Mouse (Mus musculus) granulocyte monocyte progenitor cell, adult 5-6 weeks (primary cell): ENCODE data around the gene Fastk. TPM values are rescaled to one million over a fixed set of nuclear protein-coding genes. Genes with fewer than 3 reads are reported as not detected.

Experiments used
- ATAC-seq: replicated peaks from 2 replicates; pipeline ENCODE4 v1.8.0; 2016; ENCODE audit warnings: mild to moderate bottlenecking, moderate TSS enrichment, inconsistent platforms; ENCODE audit not compliant: poor library complexity, severe bottlenecking
- total RNA-seq, 2 experiments: library from RNA; stranded (forward) in 1 of 2; stranded (reverse) in 1 of 2; fragments of 200-712, 200-1000 nt in 1 of 2; fragments of >200 nt in 1 of 2; fragmentation: Nextera tagmentation in 1 of 2; gene quantifications; 2 replicates each; pipeline ENCODE4 v1.2.3; 2014 to 2017

Fastk gene
- total RNA-seq (2014; fragmentation: Nextera tagmentation) (53.8 and 75.7 TPM in 2 replicates), total RNA-seq (2017) (15.9 and 23.3 TPM in 2 replicates)

DNA sequence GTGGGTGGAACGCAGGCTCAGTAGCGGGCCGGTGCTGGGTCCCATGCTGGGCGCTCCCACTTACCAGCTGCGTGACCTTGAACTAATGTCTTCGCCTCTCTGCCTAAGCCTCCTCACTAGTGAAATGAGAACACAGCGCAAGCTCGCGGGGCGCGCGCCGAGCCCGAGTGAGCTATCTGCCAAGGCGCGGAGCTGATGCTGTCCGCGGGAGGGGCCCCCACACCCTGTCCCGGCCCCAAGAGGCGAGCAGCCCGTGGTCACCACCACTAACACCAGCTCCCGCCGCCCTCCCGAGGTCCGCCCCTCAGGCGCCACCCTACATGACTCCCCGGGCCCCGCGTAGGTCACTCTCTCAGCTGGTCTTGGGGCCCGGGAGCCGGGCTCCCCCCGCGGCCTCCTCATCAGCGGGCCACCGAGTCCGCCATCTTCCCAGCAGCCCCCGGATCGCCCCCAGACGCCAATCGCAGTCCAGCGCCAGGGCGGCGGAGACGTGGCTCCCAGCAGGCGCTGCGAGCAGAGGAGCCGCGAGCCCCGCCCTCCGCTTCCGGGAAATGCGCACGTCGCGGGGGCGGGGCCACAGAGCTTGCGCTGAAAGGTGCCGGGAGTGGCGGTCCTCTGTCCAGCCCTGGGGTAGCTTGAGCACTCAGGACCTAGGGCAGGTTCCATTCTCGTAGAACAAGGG is at the start of gene Fastk:
TSS of gene Fastk (minus strand) at position 542 of the 682 bp plus-strand sequence.
- peak; percentile 74 for ATAC-seq

- no peak for ATAC-seq
Observed at GRCm38 (mm10) chr5:24492546-24493285, 47.6 kb upstream of the Fastk start.

DNA sequence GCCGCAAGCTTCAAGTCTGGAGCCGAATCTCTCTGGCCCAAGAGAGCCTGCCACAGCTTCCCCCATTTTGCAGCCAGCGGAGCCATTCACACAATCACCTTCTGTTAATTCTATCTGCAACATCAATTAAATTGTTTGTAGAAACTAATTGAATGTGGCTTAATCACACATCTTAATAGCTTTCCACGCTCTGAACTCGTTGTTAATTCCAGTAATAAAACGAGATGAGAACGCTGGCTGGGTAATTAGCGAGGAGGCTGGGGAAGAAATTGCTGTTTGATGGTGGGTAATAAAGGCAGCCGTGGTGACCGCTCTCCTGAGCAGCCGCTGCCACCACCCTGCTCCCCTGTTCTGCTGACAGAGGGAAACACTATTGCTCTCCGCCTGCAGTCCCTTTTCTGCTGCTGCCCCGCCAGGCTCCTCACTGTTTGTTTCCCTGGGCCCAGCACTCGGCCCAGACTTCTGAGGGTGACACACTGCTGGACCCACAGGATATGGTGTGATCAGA is 45.4 kb upstream of the Fastk start:
- ATAC-seq = no peak

GRCm38 (mm10) chr5:24486738-24487137 is 41.7 kb upstream of the Fastk start:
- no peak for ATAC-seq

GRCm38 (mm10) chr5:24486097-24486496 is 41.0 kb upstream of the Fastk start:
- ATAC-seq = peak; percentile 72

DNA sequence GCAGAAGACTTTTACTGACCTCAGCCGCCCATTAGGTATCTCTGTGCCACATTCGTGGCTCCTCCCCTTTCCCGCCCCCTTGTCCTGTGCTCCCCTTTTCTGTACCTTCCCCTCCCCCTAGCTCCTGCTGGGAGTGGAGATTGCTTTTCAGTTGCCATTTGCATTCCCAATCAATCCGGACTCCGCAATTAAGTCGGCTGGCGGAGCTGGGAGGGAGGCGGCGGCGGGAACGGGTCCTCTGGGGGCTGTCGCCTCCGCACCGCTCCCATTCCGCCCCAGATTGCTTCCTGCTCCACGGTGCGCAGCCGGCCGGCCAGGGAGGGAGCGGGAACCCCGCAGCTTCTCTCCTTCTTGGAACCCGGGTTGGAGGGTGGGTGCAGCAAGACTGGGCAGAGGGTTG is 39.9 kb upstream of the Fastk start:
- no peak for ATAC-seq

DNA sequence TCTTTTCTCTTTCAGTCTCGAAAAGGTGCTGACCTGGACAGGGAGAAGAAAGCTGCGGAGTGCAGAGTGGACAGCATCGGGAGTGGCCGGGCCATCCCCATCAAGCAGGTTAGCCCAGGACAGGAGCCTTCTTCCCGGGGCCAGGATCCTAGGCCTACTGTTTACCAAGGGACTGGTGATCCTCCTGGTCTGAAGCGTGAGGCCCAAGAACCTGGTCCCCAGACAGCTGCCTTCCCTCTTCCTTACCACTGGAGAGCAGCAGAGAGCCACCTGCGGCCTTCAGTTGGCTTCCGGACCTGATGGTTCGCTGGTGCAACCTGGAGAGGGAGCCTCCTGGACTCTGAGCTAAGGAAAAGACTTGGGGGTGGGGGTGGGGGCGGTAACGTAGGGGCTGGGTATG is 38.2 kb upstream of the Fastk start:
- peak; percentile 77 for ATAC-seq

DNA sequence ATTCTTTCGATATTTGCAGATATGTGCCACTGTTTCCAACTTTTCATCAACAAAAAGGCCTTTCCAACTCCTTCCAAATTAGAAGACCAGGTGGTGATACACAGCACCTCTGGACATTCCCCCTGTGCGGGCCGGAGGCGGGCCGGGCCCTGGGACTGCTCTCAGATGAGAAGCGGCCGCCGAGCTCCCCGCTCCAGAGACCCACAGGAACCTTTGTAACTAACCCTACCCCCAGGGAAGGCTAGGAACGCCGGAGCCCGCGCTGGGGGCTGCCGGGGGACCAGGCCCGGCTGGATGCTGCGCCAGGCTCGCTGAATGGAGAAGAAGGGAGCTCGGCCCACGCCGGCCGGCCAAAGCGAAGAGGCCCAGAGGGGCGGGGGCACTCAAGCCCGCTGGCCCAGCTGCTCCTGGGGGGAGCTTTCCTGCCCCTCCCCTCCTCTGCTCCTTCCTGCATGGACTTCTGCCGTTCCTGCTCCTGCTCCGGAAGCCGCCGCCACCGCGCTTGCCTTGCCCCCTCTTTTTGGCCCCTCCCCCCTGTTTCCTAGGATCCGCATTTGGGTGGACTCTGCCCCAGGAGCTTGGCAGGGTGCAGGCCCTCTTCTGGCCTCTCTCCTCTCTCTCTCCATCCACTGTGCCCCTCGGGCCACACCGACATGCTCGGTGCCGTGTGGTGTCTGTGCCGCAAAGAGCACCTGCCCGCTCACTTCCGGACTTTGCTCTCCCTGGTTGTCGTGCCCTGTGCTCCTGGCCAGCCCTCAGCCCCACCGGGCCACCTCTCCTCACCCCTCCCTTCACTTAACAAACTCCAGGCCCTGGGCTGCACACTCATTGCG is 37.4 kb upstream of the Fastk start:
- no peak for ATAC-seq

DNA sequence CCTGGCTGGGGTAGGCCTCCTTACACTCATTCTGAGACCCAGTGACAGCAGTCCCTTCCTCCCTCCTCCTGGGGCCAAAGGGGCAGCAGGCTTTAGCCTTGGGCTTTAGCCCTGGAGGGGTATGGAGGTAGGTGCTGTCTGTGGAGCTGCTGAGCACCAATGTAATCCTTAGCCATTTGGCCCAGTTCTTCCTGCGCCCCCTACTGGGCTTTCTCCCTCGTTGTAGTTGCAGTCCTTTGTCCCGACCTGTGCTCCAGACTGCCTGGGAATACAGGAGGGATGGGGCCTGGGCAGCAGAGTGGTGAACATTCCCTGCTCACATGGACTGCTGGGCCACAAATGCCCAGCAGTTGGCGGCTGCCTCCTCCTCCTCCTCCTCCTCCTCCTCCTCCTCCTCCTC is 36.6 kb upstream of the Fastk start:
- ATAC-seq = 0 out of 2 replicates have a peak, but pooled peaks have one; percentile 27

GRCm38 (mm10) chr5:24477909-24478308 is 32.8 kb upstream of the Fastk start:
- no peak for ATAC-seq

- ATAC-seq = no peak
Observed at GRCm38 (mm10) chr5:24475476-24476241, 30.6 kb upstream of the Fastk start.

DNA sequence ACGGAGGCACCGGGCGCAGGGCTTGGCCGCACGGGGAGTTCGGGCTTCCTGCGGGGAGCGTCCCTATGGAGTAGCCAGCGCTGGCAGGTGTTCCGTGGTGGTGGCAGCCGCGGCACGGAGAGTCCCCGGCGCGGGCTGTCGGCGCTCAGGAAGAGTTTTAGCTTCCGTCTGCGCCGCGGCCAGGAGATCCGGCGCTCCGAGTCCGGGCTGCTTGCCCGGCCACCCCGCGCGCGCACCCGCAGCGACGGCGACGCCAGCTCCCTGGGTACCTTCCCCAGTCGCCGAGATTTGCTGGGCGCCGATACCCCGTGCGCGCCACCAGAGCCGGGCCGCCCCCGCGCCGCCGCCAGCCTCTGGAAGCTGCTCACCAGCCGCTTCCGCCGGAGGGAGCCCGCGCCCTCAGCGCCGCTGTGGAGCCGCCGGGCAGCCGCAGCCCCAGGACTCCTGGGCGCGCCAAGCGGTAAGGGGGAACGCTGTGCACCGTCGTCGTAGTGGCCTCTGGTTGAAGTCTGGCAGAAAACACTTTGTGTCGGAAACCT is 29.7 kb upstream of the Fastk start:
- peak; percentile 51 for ATAC-seq

- peak; percentile 18; the same call in 1 of the 2 replicates for ATAC-seq
Observed at GRCm38 (mm10) chr5:24474025-24474722, 29.1 kb upstream of the Fastk start.

GRCm38 (mm10) chr5:24472884-24473619 is 28.0 kb upstream of the Fastk start:
- ATAC-seq = no peak

DNA sequence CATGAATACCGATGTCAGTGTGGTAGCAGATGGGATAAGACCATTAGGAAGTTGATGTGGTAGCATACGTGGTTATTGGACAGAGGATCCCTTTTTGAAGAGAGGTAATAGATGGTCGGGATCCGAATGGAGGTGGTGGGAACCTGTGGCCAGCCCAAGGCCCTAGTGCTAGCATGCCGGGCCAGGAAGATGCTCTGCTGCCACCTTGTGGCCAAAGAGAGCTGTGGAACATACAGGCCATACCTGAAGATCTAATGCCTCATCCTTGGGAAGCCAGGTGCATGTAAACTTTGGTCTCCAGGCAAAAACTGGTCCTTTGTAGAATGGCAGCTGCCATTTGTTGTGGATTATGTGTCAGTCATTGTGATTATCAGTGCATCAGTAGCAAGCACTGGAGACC is 25.5 kb upstream of the Fastk start:
- peak; percentile 73 for ATAC-seq

- ATAC-seq = no peak
Observed at GRCm38 (mm10) chr5:24466762-24467161, 21.7 kb upstream of the Fastk start.

DNA sequence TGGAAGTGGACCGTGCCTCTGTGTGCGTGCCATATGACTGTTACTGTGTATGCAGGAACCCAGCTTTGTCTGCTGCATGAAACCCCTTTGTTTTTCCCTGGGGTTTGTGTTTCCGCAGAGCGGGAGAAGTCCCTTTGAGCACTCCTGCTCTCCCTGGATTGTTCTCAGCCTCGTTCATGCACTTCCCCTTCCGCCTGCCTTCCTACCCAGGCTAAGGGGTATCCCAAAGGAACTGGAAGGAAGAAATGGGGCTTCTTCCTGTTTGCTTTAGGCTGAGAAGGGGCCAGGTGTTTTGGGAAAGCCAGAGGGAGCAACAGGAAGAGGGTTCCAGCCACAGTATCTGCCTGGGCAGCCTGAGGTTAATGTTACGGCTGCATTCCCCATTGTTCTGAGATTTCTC is 10.5 kb upstream of the Fastk start:
- no peak for ATAC-seq

- ATAC-seq = no peak
Observed at GRCm38 (mm10) chr5:24455076-24455475, 10.0 kb upstream of the Fastk start.

- no peak for ATAC-seq
Observed at GRCm38 (mm10) chr5:24453985-24454303, 8.9 kb upstream of the Fastk start.
